Mouse (Mus musculus) myocyte (in vitro differentiated cells): Measurements from ENCODE around the gene Olfr1336.

Source experiments
- E2F4 ChIP-seq: IDR thresholded peaks from one replicate; pipeline ENCODE4 v1.6.1; 2011; ENCODE audit warnings: mild to moderate bottlenecking, control low read depth, moderate library complexity; ENCODE audit not compliant: insufficient read depth
- MYOG ChIP-seq, 3 experiments: IDR thresholded peaks; one replicate each; pipeline ENCODE4 v1.6.1; 2011; ENCODE audit warnings: control low read depth in 2 of 3, low read depth in 2 of 3, mild to moderate bottlenecking in 2 of 3; ENCODE audit not compliant: insufficient read length in 2 of 3, control insufficient read depth in 1 of 3, insufficient read depth in 1 of 3
- POLR2A ChIP-seq: IDR thresholded peaks from one replicate; pipeline ENCODE4 v1.6.1; 2011; ENCODE audit warnings: low read depth, mild to moderate bottlenecking, control low read depth, moderate library complexity; ENCODE audit not compliant: insufficient read length
- TCF12 ChIP-seq: IDR thresholded peaks from one replicate; pipeline ENCODE4 v1.6.1; 2011; ENCODE audit warnings: mild to moderate bottlenecking, control low read depth; ENCODE audit not compliant: poor library complexity, insufficient read depth, severe bottlenecking
- USF1 ChIP-seq: IDR thresholded peaks from one replicate; pipeline ENCODE4 v1.6.1; 2011; ENCODE audit warnings: low read depth, mild to moderate bottlenecking, control low read depth, moderate library complexity

GRCm38 (mm10) chr7:6419894-6420293 lies 36.1 kb upstream of the Olfr1336 start:
- TF ChIP-seq E2F4 (no peak), MYOG (IDR thresholded peaks at IDR 0.05; ENCODE audit: control insufficient read depth in 1 of 3, insufficient read depth in 1 of 3, insufficient read length in 2 of 3, low read depth in 2 of 3) (no peak), POLR2A (no peak), TCF12 (no peak), USF1 (no peak)
